Mouse (Mus musculus) forebrain, postnatal 0 days (tissue): ENCODE data around the gene Dpp6. TPM values are rescaled to one million over a fixed set of nuclear protein-coding genes. Genes with fewer than 3 reads are reported as not detected.
A peak's percentile ranks its signal among the peaks of the same experiment; 100 is the strongest.

Experiments used
- ATAC-seq: fragments of 200-750 bp; cut with Nextera tagmentation; 2 replicates; pipeline ENCODE4 v1.8.0; 2017; ENCODE audit warnings: mild to moderate bottlenecking, moderate library complexity
- DNase-seq: peaks from one replicate; pipeline ENCODE4 v3.0.0-alpha.2; 2015
- H3K27ac ChIP-seq: fragments of 300-500 bp; sonication (generic); 2 replicates; pipeline ENCODE4 v1.5.1; 2014; ENCODE audit warnings: low read depth, mild to moderate bottlenecking, antibody characterized with exemption, low read length, moderate library complexity, mixed read lengths
- H3K27me3 ChIP-seq: fragments of 300-500 bp; sonication (generic); 2 replicates; pipeline ENCODE4 v1.6.1; 2014; ENCODE audit warnings: mild to moderate bottlenecking, low read length, mixed read lengths; ENCODE audit not compliant: insufficient read depth
- H3K36me3 ChIP-seq: fragments of 300-500 bp; sonication (generic); 2 replicates; pipeline ENCODE4 v1.6.1; 2014; ENCODE audit warnings: mild to moderate bottlenecking, moderate library complexity; ENCODE audit not compliant: insufficient read depth
- H3K4me1 ChIP-seq: fragments of 300-500 bp; sonication (generic); 2 replicates; pipeline ENCODE4 v1.6.1; 2014; ENCODE audit warnings: antibody characterized with exemption; ENCODE audit not compliant: insufficient read depth
- H3K4me2 ChIP-seq: fragments of 300-500 bp; sonication (generic); 2 replicates; pipeline ENCODE4 v1.6.1; 2014; ENCODE audit warnings: low read depth, mild to moderate bottlenecking, moderate library complexity
- H3K4me3 ChIP-seq: fragments of 300-500 bp; sonication (generic); 2 replicates; pipeline ENCODE4 v1.5.1; 2014; ENCODE audit warnings: low read depth, low read length, mixed read lengths
- H3K9ac ChIP-seq: fragments of 300-500 bp; sonication (generic); 2 replicates; pipeline ENCODE4 v1.6.1; 2014; ENCODE audit warnings: mild to moderate bottlenecking
- H3K9me3 ChIP-seq: fragments of 300-500 bp; sonication (generic); 2 replicates; pipeline ENCODE4 v1.6.1; 2016; ENCODE audit warnings: low read length
- CTCF ChIP-seq: sonication (generic); IDR thresholded peaks from 2 replicates; pipeline ENCODE4 v1.5.1; 2016; ENCODE audit warnings: antibody characterized with exemption, control low read depth, low read depth
- WGBS: fragments of 180-500 bp; shearing (Covaris S2); extraction: QIAGEN DNeasy Blood & Tissue Kit; methylation state at CpG from one replicate; pipeline ENCODE4 v1.1.7; 2014; 5-methylcytosine and 5-hydroxymethylcytosine counted together
- polyA plus RNA-seq: library from polyadenylated mRNA; unstranded; fragments of >200 nt; fragmentation: Nextera tagmentation; extraction: Ambion mirVana; gene quantifications from 2 replicates; pipeline ENCODE4 v1.2.1, GENCODE M21; 2015
- total RNA-seq: library from RNA; depleted of rRNA; stranded (reverse); fragments of >200 nt; gene quantifications from 2 replicates; pipeline ENCODE4 v1.2.3, GENCODE M21; 2014

Gene Dpp6
- total and polyA plus RNA-seq, 2 experiments from 2014 or later = 58.4 to 116 TPM

DNA sequence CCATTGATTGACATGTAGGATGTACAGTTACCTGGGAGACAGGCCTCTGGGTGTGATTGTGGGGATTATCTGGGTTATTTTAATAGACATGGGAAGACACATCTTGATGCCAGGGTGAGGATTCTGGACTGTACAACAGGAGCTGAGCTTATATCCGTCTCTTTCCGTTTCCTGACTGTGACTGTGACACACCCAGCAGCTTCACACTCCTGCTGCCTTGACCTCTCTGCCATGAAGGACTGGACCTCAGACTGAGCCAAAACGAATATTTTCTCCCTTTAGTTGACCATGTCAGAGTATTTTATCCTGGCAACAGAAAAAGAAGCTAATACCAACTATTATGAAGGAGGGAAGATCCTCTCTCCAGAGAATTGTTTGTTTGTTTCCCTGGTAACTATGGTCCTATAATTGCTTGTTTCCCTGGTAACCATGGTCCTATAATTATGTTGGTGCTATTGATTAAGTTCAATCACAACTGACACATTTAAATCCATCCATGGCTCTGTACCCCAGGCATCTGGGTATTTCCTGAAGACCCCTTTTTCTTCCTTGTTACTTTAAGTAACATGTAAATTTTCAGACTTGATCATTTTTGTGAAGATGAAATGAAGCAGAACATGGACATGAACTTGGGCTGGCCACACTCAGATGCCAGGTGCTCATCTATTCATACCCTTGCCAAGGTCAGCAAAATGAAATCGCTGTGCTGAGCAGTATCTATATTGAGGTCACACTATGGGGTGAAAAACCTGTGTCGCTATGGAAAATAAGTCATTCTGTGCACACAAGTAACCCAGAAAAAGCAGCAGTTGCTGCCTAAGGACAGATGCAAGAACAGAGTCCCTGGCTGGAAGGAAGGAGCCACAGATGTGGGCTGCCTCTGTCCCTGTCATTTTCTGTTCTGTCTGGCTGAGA lies 531.4 kb downstream of the Dpp6 start:
- Histone ChIP-seq H3K36me3 (no peaks in the 10 kb centered on the region), H3K4me2 (no peak overlapping the region), H3K9me3 (no peaks in the 10 kb centered on the region), H3K4me3 (no peak overlapping the region), H3K27me3 (no peaks in the 10 kb centered on the region), H3K9ac (no peak overlapping the region), H3K4me1 (0 out of 2 replicates have a peak, but pooled peaks cover 4% of the 10 kb centered on the region), H3K27ac (peak overlapping the region; percentile 9; the same call in 1 of the 2 replicates)
- no peak for TF ChIP-seq CTCF
- WGBS = 36% methylated on average over 5 of the region's 5 CpGs
- no peak for DNase-seq
- ATAC-seq = peak; percentile 47; the same call in 1 of the 2 replicates

GRCm38 (mm10) chr5:27357630-27358029 lies 540.6 kb downstream of the Dpp6 start:
- H3K27ac ChIP-seq = no peak overlapping the region
- no peaks in the 10 kb centered on the region for H3K36me3 ChIP-seq
- no peaks in the 10 kb centered on the region for H3K4me1 ChIP-seq
- ATAC-seq = no peak
- no peaks in the 10 kb centered on the region for H3K27me3 ChIP-seq
- WGBS = 51% methylated on average over 3 of the region's 3 CpGs
- no peak overlapping the region for H3K4me3 ChIP-seq
- H3K9me3 ChIP-seq = no peaks in the 10 kb centered on the region
- H3K4me2 ChIP-seq = no peak overlapping the region
- H3K9ac ChIP-seq = no peak overlapping the region
- no peak for TF ChIP-seq CTCF
- DNase-seq = no peak

GRCm38 (mm10) chr5:27365946-27366345 lies 548.9 kb downstream of the Dpp6 start:
- no peak for ATAC-seq
- no peaks in the 10 kb centered on the region for H3K4me1 ChIP-seq
- WGBS = 73% methylated on average over 2 of the region's 2 CpGs

DNA sequence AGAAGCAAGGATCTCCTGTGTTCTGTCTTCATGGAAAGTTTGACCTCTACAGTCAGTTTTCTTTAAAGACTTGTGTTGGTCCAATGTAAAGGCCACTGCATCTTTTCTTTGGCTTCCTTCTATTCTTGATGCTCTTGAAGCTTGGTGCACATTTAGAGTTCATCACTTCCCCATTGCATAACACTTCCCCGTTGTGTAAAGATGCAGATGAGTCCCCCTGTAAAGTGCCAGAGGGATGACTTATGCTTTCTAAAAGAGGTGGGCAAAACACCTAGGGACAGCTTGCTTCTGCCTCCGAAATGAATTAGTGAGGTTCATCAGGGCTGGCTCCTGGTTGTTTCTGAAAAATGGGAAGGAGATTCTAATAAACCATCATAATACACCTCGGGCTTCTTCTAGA lies 553.8 kb downstream of the Dpp6 start:
- H3K9me3 ChIP-seq = no peaks in the 10 kb centered on the region
- no peak overlapping the region for H3K9ac ChIP-seq
- no peaks in the 10 kb centered on the region for H3K36me3 ChIP-seq
- H3K27ac ChIP-seq = no peak overlapping the region
- TF ChIP-seq CTCF = no peak
- no peaks in the 10 kb centered on the region for H3K4me1 ChIP-seq
- DNase-seq (no peak), ATAC-seq (no peak)
- H3K4me3 ChIP-seq = no peak overlapping the region
- H3K4me2 ChIP-seq = no peak overlapping the region
- no peaks in the 10 kb centered on the region for H3K27me3 ChIP-seq
- 82% methylated on average over 3 of the region's 3 CpGs for WGBS

More at GRCm38 (mm10) chr5:27365946-27366345, 548.9 kb downstream of the Dpp6 start:
- Histone ChIP-seq H3K4me2 (no peak overlapping the region), H3K36me3 (no peaks in the 10 kb centered on the region), H3K4me3 (no peak overlapping the region), H3K9ac (no peak overlapping the region), H3K27me3 (no peaks in the 10 kb centered on the region), H3K27ac (no peak overlapping the region), H3K9me3 (no peaks in the 10 kb centered on the region)
- no peak for DNase-seq
- TF ChIP-seq CTCF = no peak

DNA sequence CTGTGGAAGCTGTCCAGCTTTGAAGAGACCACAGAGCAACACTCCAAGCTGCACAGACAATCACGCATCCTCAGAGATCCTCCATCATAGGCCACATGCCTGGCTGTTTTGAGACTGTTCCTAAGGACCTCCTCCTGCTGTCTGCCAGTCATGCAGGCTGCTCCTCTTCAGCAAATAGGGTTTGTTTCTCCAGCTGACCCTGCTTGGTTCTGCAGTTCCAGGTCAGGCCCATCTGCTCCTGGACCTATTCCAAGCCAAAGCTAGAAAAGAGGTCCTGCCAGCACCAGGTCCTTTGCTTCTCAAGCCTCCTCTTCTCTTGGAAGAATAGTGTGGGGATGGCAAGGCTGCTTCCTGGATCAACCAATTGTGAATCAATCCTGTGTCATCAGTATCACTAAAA lies 556.9 kb downstream of the Dpp6 start:
- H3K27ac ChIP-seq = no peak overlapping the region
- no peak for TF ChIP-seq CTCF
- no peak overlapping the region for H3K9ac ChIP-seq
- no peak for ATAC-seq
- H3K4me1 ChIP-seq = no peaks in the 10 kb centered on the region
- no peak for DNase-seq
- no peaks in the 10 kb centered on the region for H3K36me3 ChIP-seq
- H3K9me3 ChIP-seq = no peaks in the 10 kb centered on the region
- H3K4me3 ChIP-seq = no peak overlapping the region
- 88% methylated on average over 1 of the region's 1 CpGs for WGBS
- H3K4me2 ChIP-seq = no peak overlapping the region
- H3K27me3 ChIP-seq = no peaks in the 10 kb centered on the region

DNA sequence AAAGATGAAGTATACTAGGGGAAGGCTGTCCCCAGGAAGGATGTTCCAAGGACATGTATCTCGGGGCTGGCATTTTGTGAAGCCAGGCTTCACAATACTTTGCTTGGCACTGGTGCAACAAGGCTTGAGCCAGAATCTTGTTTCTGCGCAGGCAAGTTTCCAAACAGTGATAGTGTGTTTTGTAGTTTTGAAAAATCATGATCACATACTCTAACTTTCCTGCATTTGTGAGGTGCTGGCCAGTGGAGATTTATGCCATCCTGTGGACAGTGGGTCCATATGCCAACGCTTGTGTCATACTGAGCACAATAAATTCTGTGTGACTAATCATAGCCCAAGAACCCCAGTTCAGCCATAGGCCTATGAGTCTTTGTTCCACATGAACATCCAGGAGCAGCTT lies 558.8 kb downstream of the Dpp6 start:
- DNase-seq (peak; percentile 13), ATAC-seq (no peak)
- H3K4me2 ChIP-seq = no peak overlapping the region
- no peaks in the 10 kb centered on the region for H3K36me3 ChIP-seq
- TF ChIP-seq CTCF = no peak
- H3K4me3 ChIP-seq = no peak overlapping the region
- WGBS = 74% methylated on average over 3 of the region's 3 CpGs
- no peaks in the 10 kb centered on the region for H3K4me1 ChIP-seq
- H3K27me3 ChIP-seq = no peaks in the 10 kb centered on the region
- H3K27ac ChIP-seq = no peak overlapping the region
- H3K9ac ChIP-seq = no peak overlapping the region
- H3K9me3 ChIP-seq = no peaks in the 10 kb centered on the region

DNA sequence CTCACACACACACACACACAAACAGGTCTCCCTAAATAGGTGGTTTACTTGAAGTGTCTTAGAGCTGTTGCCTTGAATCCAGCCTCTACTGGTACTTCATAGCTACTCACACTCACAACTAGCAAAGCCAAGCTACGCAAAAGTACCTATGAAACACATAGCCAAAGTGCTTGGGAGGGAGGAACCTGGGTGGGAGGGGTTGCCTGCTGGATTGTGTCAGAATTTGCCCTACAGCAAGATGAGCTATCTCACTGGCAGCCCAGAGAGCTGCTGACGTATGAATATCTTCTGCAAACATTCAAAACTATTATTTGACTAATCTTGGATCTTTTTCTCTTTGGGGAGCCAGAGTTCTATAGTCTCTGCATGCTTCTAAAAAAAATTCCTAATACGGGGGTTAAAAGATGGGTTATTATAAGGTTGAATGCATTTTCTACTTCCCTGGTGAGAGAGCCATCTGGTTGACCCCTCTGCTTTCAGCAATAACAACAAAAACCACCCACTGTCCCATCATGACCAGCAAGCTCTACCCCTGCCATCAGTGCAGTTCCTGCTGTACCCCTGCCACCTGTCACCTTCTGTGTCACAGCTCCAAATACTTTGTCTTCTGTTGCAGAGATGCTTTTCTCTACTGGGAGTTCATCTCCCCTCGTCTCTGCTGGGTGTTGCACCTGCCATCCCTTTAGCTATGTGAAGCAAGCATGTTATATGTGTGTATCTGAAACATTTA lies 563.8 kb downstream of the Dpp6 start:
- no peaks in the 10 kb centered on the region for H3K9me3 ChIP-seq

More for the DNA sequence above, 563.8 kb downstream of the Dpp6 start:
- Histone ChIP-seq H3K27me3 (no peaks in the 10 kb centered on the region), H3K4me3 (no peak overlapping the region), H3K27ac (no peak overlapping the region), H3K4me1 (no peaks in the 10 kb centered on the region), H3K9ac (no peak overlapping the region), H3K36me3 (peaks cover 3% of the 10 kb centered on the region; the same call in 1 of the 2 replicates), H3K4me2 (no peak overlapping the region)
- WGBS = 73% methylated on average over 4 of the region's 4 CpGs
- ATAC-seq (no peak), DNase-seq (no peak)
- TF ChIP-seq CTCF = no peak
